Mouse (Mus musculus): Measurements from ENCODE around the gene Pidd1. TPM values are rescaled to one million over a fixed set of nuclear protein-coding genes. Genes with fewer than 3 reads are reported as not detected.

The Pidd1 gene
- total and polyA plus RNA-seq, 3 experiments, result 5.8 to 24.9 (median 7.8) TPM

- dilution Hi-C loops (cut with MboI; ENCODE audit: extremely low pct_ligation_motif_present, extremely low pct_unique_long_range_greater_than_20kb, low sequenced_read_pairs), result no loop called here
- Histone ChIP-seq H3K4me3 (replicated peaks in 1 of 3; ENCODE audit: low read depth in 2 of 3, low read length in 2 of 3, poor library complexity in 1 of 3) (peak overlapping the region; percentile 77 to 96 (median 83)), H3K36me3 (replicated peaks in 1 of 2; ENCODE audit: control insufficient read depth in 1 of 2, insufficient read depth in 1 of 2, low read length in 1 of 2) (peaks cover 38 to 57% of the 10 kb centered on the region in 2 experiments), H3K4me2 (ENCODE audit: insufficient read depth, low read depth, poor library complexity, severe bottlenecking) (peak overlapping the region; percentile 64), H3K9me3 (replicated peaks; ENCODE audit: low read length) (no peaks in the 10 kb centered on the region), H3K27me3 (replicated peaks) (no peaks in the 10 kb centered on the region), H3K79me2 (replicated peaks; ENCODE audit: control insufficient read depth, extremely low read depth, insufficient read depth, poor library complexity, severe bottlenecking) (no peaks in the 10 kb centered on the region), H3K27ac (ENCODE audit: insufficient read depth, low read depth) (peak overlapping the region; percentile 66), H3K9ac (ENCODE audit: insufficient read depth, low read depth) (peak overlapping the region; percentile 41), H3K4me1 (ENCODE audit: control insufficient read depth in 1 of 2, insufficient read depth in 2 of 2) (peaks cover 11 to 29% of the 10 kb centered on the region in 2 experiments)
- DNase-seq (ENCODE audit: extremely low read depth), result no peak
- TF ChIP-seq TCF12 (IDR thresholded peaks at IDR 0.05; ENCODE audit: low read depth, low read length), result no peak
- no peak for TF ChIP-seq ETS1 (conservative IDR thresholded peaks at IDR 0.05; ENCODE audit: low read depth, low read length)
- no peak for TF ChIP-seq NELFE (IDR thresholded peaks at IDR 0.05; ENCODE audit: low read depth, low read length)
- TF ChIP-seq ELF1 (IDR thresholded peaks at IDR 0.05; ENCODE audit: low read depth, low read length), result 0 out of 2 replicates have a peak, but pooled peaks have one; percentile 16
- TF ChIP-seq SIN3A (IDR thresholded peaks at IDR 0.05; ENCODE audit: low read length), result peak; percentile 80
- TF ChIP-seq ZNF384 (IDR thresholded peaks at IDR 0.05; ENCODE audit: low read depth, low read length), result no peak
- TF ChIP-seq JUND (conservative IDR thresholded peaks at IDR 0.05; ENCODE audit: low read depth, low read length), result no peak
- 0 out of 2 replicates have a peak, but pooled peaks have one; percentile 6 for TF ChIP-seq ZMIZ1 (IDR thresholded peaks at IDR 0.05; ENCODE audit: low read depth, low read length)
- TF ChIP-seq PAX5 (IDR thresholded peaks at IDR 0.05; ENCODE audit: low read length), result no peak
- no peak for TF ChIP-seq MAZ (IDR thresholded peaks at IDR 0.05; ENCODE audit: low read depth, low read length)
- TF ChIP-seq GABPA (IDR thresholded peaks at IDR 0.05; ENCODE audit: insufficient replicate concordance, low read depth, low read length), result no peak
- peak; percentile 84; the same call in 1 of the 2 replicates for TF ChIP-seq MXI1 (IDR thresholded peaks at IDR 0.05; ENCODE audit: low read depth, low read length)
- no peak for TF ChIP-seq JUN (IDR thresholded peaks at IDR 0.05; ENCODE audit: insufficient read depth, low read depth, low read length)
- TF ChIP-seq USF1 (IDR thresholded peaks at IDR 0.05; ENCODE audit: low read depth, low read length), result no peak
- no peak for TF ChIP-seq ZKSCAN1 (IDR thresholded peaks at IDR 0.05; ENCODE audit: borderline replicate concordance, low read depth, low read length)
- no peak for TF ChIP-seq MYC (IDR thresholded peaks at IDR 0.05; ENCODE audit: low read depth, low read length)
- TF ChIP-seq MAX (IDR thresholded peaks at IDR 0.05; ENCODE audit: low read length), result peak; percentile 87
- in situ Hi-C loops (cut with MboI; ENCODE audit: low pct_ligation_motif_present, low pct_unique_long_range_greater_than_20kb, low sequenced_read_pairs), result no loop called here
Observed at GRCm38 (mm10) chr7:141455610-141456314, 11.9 kb upstream of the Pidd1 start.

- Histone ChIP-seq H3K4me2 (ENCODE audit: insufficient read depth, low read depth, poor library complexity, severe bottlenecking) (peak within 1 kb of the TSS; percentile 89), H3K4me3 (replicated peaks in 1 of 3; ENCODE audit: low read depth in 2 of 3, low read length in 2 of 3, poor library complexity in 1 of 3) (peak within 1 kb of the TSS; percentile 77 to 96 (median 83)), H3K9me3 (replicated peaks; ENCODE audit: low read length) (no peaks in the 10 kb centered on the region), H3K4me1 (ENCODE audit: control insufficient read depth in 1 of 2, insufficient read depth in 2 of 2) (peaks cover 11 to 34% of the 10 kb centered on the region in 2 experiments), H3K27me3 (replicated peaks) (no peaks in the 10 kb centered on the region), H3K9ac (ENCODE audit: insufficient read depth, low read depth) (peak within 1 kb of the TSS; percentile 41), H3K36me3 (replicated peaks in 1 of 2; ENCODE audit: control insufficient read depth in 1 of 2, insufficient read depth in 1 of 2, low read length in 1 of 2) (peaks cover 43 to 57% of the 10 kb centered on the region in 2 experiments), H3K27ac (ENCODE audit: insufficient read depth, low read depth) (peak within 1 kb of the TSS; percentile 66), H3K79me2 (replicated peaks; ENCODE audit: control insufficient read depth, extremely low read depth, insufficient read depth, poor library complexity, severe bottlenecking) (no peaks in the 10 kb centered on the region)
- in situ Hi-C loops (cut with MboI; ENCODE audit: low pct_ligation_motif_present, low pct_unique_long_range_greater_than_20kb, low sequenced_read_pairs), result loop anchor here (5.0 kb wide), 1 partner anchor 43 kb away; the partner anchor contains the start of gene Gatd1
- DNase-seq (ENCODE audit: extremely low read depth), result peak; percentile 91
- dilution Hi-C loops (cut with MboI; ENCODE audit: extremely low pct_ligation_motif_present, extremely low pct_unique_long_range_greater_than_20kb, low sequenced_read_pairs), result no loop called here
- no peak for TF ChIP-seq MAFK (IDR thresholded peaks at IDR 0.05; ENCODE audit: insufficient replicate concordance, low read length)
- peak; percentile 85 for TF ChIP-seq MXI1 (IDR thresholded peaks at IDR 0.05; ENCODE audit: low read depth, low read length)
- TF ChIP-seq ETS1 (conservative IDR thresholded peaks at IDR 0.05; ENCODE audit: low read depth, low read length), result no peak
- no peak for TF ChIP-seq ZKSCAN1 (IDR thresholded peaks at IDR 0.05; ENCODE audit: borderline replicate concordance, low read depth, low read length)
- TF ChIP-seq E2F4 (IDR thresholded peaks at IDR 0.05; ENCODE audit: insufficient replicate concordance, low read depth, low read length), result no peak
- peak; percentile 63 for TF ChIP-seq HCFC1 (IDR thresholded peaks at IDR 0.05; ENCODE audit: low read depth, low read length)
- TF ChIP-seq CHD1 (IDR thresholded peaks at IDR 0.05; ENCODE audit: low read depth, low read length), result peak; percentile 32; the same call in 1 of the 2 replicates
- no peak; a peak in 1 of 4 replicates for TF ChIP-seq CTCF (conservative IDR thresholded peaks at IDR 0.05 in 1 of 2, IDR thresholded peaks at IDR 0.05 in 1 of 2; ENCODE audit: low read depth in 2 of 2, low read length in 2 of 2)
- TF ChIP-seq USF1 (IDR thresholded peaks at IDR 0.05; ENCODE audit: low read depth, low read length), result no peak
- peak; percentile 56; the same call in 1 of the 2 replicates for TF ChIP-seq MAX (IDR thresholded peaks at IDR 0.05; ENCODE audit: low read length)
- TF ChIP-seq MAZ (IDR thresholded peaks at IDR 0.05; ENCODE audit: low read depth, low read length), result no peak; the same call in 1 of the 2 replicates
- TF ChIP-seq JUND (conservative IDR thresholded peaks at IDR 0.05; ENCODE audit: low read depth, low read length), result no peak
- peak; percentile 71 for TF ChIP-seq NRF1 (IDR thresholded peaks at IDR 0.05; ENCODE audit: low read depth, low read length)
- TF ChIP-seq MEF2A (IDR thresholded peaks at IDR 0.05; ENCODE audit: borderline replicate concordance, low read depth, low read length), result no peak; the same call in 1 of the 2 replicates
- no peak for TF ChIP-seq CHD2 (IDR thresholded peaks at IDR 0.05; ENCODE audit: low read length)
- TF ChIP-seq TBP (conservative IDR thresholded peaks at IDR 0.05; ENCODE audit: low read depth, low read length), result 0 out of 2 replicates have a peak, but pooled peaks have one; percentile 29
- TF ChIP-seq KAT2A (IDR thresholded peaks at IDR 0.05; ENCODE audit: insufficient replicate concordance, low read length), result 0 out of 2 replicates have a peak, but pooled peaks have one; percentile 12
- TF ChIP-seq UBTF (IDR thresholded peaks at IDR 0.05; ENCODE audit: low read depth, low read length), result peak; percentile 98
Observed at GRCm38 (mm10) chr7:141454967-141455551, 11.2 kb upstream of the Pidd1 start, which contains the start of gene Pnpla2. Gene Pnpla2, plus strand, starts transcription at chr7:141455198.

Data from CH12.LX (cell line).